Mouse (Mus musculus) lung, postnatal 0 days (tissue): Measurements from ENCODE around the gene E130309D02Rik.

Source experiments
- CTCF ChIP-seq: IDR thresholded peaks from 2 replicates; pipeline ENCODE4 v1.5.1; 2016; ENCODE audit warnings: antibody characterized with exemption, mild to moderate bottlenecking
- EP300 ChIP-seq: IDR thresholded peaks from 2 replicates; pipeline ENCODE4 v1.6.1; 2016; ENCODE audit warnings: antibody characterized with exemption, mild to moderate bottlenecking, control low read depth

- TF ChIP-seq CTCF (no peak), EP300 (no peak)
These were observed 43.1 kb downstream of the E130309D02Rik start for GRCm38 (mm10) chr5:143272108-143272507.
